Mouse (Mus musculus): ENCODE measurements at regions not wholly inside any gene's neighbourhood (a gene's known extent, or its start where the extent isn't known, plus 50 kb on each side); places are given as distances from the start of the nearest gene placed in this dataset.

DNA sequence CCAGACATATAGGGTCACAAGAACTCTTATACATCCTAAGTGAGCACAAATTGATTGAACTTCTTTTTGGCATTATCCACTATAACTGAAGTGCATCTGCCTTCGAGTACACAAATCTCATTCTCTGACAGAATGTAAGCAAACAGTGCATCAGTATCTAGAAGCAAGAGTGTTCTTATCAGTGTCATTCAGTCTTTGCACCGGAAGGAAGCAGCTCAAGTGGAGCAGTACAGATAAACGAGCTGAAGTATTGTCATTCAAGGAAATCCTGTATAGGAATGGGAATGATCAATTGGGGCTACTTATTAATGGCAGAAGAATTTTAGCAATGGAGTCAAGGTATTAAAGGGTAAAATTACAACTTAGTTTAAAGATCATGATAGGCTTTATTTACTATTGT lies 74.3 kb upstream of the Pdc start:
- TF ChIP-seq CTCF (IDR thresholded peaks at IDR 0.05; ENCODE audit: low read depth, low read length) (no peak), TAL1 (conservative IDR thresholded peaks at IDR 0.05; ENCODE audit: low read depth, low read length) (no peak), POLR2AphosphoS5 (IDR thresholded peaks at IDR 0.05; ENCODE audit: insufficient replicate concordance, low read depth, low read length) (no peak)
